Mouse (Mus musculus): ENCODE measurements around the gene Ubald1.

Ubald1 gene

GRCm38 (mm10) chr16:4903491-4904102, 23.5 kb upstream of the Ubald1 start:
- in situ Hi-C loops (cut with MboI; ENCODE audit: unreplicated experiment in 2 of 2), result loop anchor here in 1 of 2 experiments (25.0 kb wide), 1 partner anchor 241 kb away; no protein-coding TSS in a partner anchor

- in situ Hi-C loops (cut with MboI; ENCODE audit: unreplicated experiment in 2 of 2), result loop anchor here in 1 of 2 experiments (25.0 kb wide), 1 partner anchor 240 kb away; no protein-coding TSS in a partner anchor
Measured at GRCm38 (mm10) chr16:4902390-4902789, 22.3 kb upstream of the Ubald1 start.

- in situ Hi-C loops (cut with MboI; ENCODE audit: unreplicated experiment in 2 of 2), result loop anchor here in 1 of 2 experiments (25.0 kb wide), 1 partner anchor 239 kb away; no protein-coding TSS in a partner anchor
Measured at GRCm38 (mm10) chr16:4901167-4901566, 21.1 kb upstream of the Ubald1 start.

- in situ Hi-C loops (cut with MboI; ENCODE audit: unreplicated experiment in 2 of 2), result loop anchor here in 1 of 2 experiments (25.0 kb wide), 1 partner anchor 237 kb away; no protein-coding TSS in a partner anchor
Measured at GRCm38 (mm10) chr16:4899711-4900110, 19.6 kb upstream of the Ubald1 start.

DNA sequence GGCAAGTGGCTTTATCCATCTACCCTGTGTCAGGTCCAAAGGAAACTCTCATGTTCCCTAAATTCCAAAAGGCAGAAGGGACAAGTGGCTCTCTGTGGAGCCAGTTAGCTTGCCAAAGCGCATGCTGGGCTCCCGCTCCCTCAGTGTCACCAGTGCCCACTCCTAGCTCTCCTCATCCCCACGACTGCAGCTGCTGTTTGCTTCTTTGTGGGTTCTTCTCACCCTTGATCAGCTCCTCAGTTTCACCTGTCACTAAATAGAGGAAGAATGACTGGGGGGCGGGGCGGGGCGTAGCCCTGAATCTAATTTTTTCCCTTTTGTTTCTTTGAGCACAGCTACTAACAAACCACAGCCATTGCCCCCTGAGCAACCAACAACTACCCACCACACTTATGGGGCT, 18.8 kb upstream of the Ubald1 start:
- in situ Hi-C loops (cut with MboI; ENCODE audit: unreplicated experiment in 2 of 2), result no loop called here

DNA sequence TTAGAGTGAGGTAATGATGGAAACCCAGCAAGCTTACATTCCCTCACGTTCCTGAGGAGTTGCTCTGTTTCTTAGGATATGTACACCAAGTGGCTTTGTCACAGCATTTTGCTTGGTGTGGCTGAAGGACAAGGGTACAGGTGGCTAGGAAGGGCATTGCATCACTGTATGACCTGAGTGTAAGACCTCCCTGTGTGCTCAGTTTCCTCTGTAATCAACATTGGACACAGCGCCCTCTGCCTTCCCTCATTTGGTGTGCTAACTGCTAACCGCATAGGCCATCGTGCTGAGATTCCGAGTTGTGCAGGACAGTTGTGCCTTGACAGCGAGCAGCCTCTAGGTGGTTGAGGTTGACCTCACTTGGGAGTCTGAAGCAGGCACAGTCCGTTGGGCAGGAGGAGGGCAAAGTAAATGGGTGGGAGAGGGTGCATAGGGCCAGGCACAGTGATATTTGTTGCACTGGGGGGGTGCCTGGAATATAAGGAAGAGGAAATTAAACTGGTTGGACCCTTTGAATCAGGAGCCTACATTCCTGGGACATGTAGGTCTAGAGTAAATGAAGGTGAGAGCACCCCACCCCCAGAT, 17.1 kb upstream of the Ubald1 start:
- in situ Hi-C loops (cut with MboI; ENCODE audit: unreplicated experiment in 2 of 2), result no loop called here

- in situ Hi-C loops (cut with MboI; ENCODE audit: unreplicated experiment in 2 of 2), result no loop called here
Measured at GRCm38 (mm10) chr16:4896249-4897027, 16.3 kb upstream of the Ubald1 start.

- in situ Hi-C loops (cut with MboI; ENCODE audit: unreplicated experiment in 2 of 2), result no loop called here
Measured at GRCm38 (mm10) chr16:4894201-4894908, 14.2 kb upstream of the Ubald1 start.

DNA sequence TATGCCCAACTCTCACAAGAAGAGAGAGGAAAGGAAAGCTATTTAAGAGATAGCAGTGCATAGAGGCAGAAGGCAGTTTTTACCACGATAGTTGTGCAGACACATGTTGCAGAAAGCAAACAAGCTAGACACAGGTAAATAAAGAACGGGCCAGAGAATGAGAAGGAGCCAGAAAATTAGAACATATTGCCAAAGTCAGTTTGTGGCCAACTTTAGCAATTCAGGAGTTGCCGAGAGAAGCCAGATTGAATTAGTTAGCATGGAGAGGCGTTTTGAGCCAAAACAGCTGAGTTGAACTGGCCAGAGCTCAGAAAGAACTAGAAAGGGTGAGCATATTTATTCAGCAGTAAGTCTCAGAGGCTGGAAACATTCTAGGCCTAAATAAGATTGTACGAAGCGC, 12.1 kb upstream of the Ubald1 start:
- in situ Hi-C loops (cut with MboI; ENCODE audit: unreplicated experiment in 2 of 2), result no loop called here

- in situ Hi-C loops (cut with MboI; ENCODE audit: unreplicated experiment in 2 of 2), result no loop called here
Measured at GRCm38 (mm10) chr16:4890201-4890709, 10.1 kb upstream of the Ubald1 start.

DNA sequence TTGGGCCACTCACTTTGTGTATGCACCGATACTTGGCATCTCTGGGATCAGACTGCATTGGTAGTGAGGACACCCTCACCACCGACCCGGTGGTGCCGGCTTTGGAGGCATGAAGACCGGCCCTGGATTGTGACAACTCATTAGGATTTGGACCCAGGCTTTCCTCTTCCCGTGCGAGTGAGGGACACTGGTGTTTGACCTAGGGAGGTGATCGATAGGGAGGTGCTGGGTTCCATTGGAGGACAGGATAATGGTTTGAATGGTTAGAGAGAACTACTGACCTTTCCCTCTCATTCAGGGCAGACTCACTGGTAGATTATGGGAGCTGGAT, 6.5 kb upstream of the Ubald1 start:
- in situ Hi-C loops (cut with MboI; ENCODE audit: unreplicated experiment in 2 of 2), result no loop called here

GRCm38 (mm10) chr16:4885760-4886689, 5.9 kb upstream of the Ubald1 start, which contains the start of gene Mgrn1:
TSS of gene Mgrn1 (plus strand) at chr16:4886249.
- in situ Hi-C loops (cut with MboI; ENCODE audit: unreplicated experiment in 2 of 2), result no loop called here

DNA sequence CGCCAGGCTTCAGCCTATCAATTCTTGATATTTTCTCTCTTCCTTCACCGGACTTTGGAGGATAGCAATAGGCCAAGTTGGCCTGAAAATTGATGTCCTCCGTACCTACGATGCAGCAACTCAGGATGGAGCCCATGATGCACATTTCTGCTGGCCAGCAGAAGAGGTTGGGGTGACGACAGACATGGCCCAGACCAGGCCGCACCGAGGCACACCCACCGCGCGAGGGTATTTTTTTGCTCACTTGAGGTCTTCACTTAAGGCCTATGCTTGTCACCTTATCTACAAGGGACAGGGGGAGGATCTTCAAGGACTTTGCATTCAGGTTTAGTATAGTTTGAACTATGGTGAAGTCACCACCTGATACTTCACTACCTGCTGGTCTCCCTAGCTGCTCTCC, 4.8 kb upstream of the Ubald1 start:
- in situ Hi-C loops (cut with MboI; ENCODE audit: unreplicated experiment in 2 of 2), result no loop called here

- in situ Hi-C loops (cut with MboI; ENCODE audit: unreplicated experiment in 2 of 2), result no loop called here
Measured at GRCm38 (mm10) chr16:4881400-4882351, 1.6 kb upstream of the Ubald1 start.

DNA sequence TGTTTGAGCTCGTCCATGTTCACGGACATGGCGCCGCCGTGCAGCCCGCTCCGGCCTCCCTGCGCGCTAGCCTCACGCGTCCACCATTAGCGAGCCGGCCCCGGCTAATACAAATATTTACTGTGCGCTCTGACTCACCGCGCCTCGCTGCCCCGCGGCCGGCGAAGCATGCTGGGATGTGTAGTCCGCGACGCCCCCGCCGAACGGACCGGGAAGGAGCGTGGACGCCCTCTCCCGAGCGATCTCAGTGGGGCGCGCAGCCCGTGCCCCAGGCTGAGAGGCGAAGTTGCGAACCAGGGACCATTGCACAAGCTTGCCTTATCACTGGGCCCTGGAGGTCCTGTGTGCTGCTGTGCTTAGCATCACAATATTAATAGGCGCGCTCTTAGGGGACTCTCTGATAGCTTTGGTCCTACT, 399 bp downstream of the Ubald1 start:
- in situ Hi-C loops (cut with MboI; ENCODE audit: unreplicated experiment in 2 of 2), result no loop called here

DNA sequence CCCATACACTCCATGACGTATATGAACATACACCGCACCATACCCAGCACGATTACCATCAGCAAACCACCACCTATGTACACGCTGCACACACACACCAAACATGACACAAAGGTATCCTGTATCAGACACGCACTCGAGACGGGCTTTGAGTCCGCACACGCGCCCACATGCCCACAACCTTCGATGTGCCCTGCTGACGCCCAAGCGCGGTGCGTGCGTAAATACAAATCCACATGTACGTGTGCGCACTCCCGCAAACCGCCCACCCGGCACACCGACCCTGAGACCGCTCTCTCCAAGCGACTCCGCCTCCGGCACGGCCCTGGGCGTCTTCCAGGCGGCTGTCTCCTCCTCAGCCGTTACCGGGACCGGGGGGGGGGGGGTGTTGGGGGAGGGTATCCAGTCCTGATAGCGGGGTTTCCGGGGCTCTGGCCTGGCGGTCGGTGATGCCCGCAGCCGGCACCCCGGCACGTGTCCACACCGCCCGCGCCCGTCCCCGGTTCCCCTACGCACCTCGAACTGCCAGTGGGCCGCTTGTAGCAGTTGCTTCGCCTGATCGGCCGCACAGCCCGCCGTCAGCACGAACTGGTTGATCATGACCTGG, 911 bp downstream of the Ubald1 start:
- in situ Hi-C loops (cut with MboI; ENCODE audit: unreplicated experiment in 2 of 2), result no loop called here

DNA sequence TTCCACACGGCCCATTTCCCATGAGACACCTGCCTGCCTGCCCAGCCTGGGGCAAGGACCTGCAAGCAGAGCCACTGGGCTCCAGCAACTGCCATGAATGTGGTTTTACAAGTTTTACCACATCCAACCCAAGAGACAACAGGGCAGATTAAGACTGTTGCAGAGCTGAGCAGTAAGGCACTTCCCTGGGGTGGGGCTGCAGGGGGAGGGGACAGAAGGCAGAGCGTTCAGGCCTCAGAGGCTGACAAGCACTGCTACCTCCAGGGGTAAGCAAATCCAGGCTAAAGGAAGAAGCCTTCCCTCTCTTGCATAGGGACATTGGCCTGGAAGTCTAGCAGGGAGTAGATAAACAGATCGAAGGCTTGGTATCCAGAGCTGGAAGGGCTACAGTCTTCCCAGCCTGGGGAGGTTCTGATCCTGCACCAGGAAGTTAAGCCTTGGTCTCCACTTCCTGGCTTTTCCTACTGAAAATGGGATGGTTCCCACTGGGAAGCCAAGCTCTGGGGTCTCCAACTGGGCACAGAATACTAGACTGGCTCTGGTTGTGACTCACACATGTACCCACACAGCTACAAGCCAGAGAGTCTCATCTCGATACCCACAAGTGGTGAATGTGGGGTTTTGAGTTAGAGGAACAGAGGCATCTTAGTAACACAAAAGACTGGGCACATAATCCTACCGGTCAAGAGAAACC, 1.8 kb downstream of the Ubald1 start:
- in situ Hi-C loops (cut with MboI; ENCODE audit: unreplicated experiment in 2 of 2), result no loop called here

- in situ Hi-C loops (cut with MboI; ENCODE audit: unreplicated experiment in 2 of 2), result no loop called here
Measured at GRCm38 (mm10) chr16:4877701-4878100, 2.4 kb downstream of the Ubald1 start.
